Mouse (Mus musculus) lung, adult 18-20 months (tissue): Measurements from ENCODE around the gene Nobox.

Experiments
- DNase-seq, 2 experiments: peaks; one replicate each; pipeline ENCODE4 v3.0.0; 2022; ENCODE audit warnings: mixed read lengths in 2 of 2

Gene Nobox

DNA sequence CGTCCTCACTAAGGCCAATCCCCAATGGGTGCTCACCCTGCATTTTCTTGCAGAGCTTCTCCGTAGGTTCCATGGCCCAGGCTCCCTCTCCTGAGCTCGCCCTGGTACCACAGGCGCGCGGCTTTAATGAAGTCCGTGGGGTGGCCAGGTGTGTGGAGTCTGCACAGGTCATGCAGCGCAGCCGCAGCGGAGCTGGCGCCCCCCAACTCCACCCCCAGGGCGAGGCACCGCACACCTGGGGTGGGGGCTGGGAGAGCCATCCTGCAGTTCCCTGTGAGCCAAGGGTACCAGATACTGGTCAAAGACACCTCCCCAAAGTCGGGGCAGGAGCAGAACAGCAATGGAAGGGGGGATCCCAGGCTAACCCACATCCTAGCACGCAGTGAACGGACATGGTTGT lies at the start of gene Nobox:
TSS of gene Nobox (minus strand) at position 101 of the 400 bp plus-strand sequence.
- no peak for DNase-seq

DNA sequence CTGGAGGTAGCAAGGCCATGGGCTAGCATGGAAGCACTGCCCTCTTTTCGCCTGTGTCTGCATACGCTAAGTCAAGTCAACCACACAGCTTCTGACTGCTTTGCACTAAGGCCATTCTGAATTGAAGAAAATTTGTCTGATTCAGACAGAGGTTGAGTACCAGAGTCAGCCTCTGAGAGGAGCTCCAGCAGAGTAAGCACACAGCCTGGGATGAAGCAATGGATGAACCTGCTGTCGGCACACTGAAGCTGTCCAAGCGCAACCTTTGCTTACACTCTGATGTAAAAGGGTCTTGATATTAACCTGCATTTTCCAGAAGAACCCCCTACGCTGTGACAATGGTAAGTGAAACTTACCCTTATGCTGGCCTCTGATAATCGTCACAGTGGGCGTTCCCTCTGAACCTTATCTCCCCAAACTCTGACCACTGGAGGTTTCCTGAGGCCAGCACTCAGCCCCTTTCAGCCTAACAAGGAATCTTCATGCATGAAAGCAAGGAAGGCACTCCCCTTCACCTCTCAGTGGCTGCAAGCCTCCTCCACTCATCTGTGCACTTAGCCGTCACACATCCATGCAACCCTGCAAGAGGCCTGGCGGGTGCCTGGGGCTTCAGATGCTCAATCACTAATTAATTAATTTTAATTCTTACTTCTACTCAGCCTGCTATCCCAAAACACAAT lies 45.3 kb upstream of the Nobox start:
- DNase-seq = no peak

DNA sequence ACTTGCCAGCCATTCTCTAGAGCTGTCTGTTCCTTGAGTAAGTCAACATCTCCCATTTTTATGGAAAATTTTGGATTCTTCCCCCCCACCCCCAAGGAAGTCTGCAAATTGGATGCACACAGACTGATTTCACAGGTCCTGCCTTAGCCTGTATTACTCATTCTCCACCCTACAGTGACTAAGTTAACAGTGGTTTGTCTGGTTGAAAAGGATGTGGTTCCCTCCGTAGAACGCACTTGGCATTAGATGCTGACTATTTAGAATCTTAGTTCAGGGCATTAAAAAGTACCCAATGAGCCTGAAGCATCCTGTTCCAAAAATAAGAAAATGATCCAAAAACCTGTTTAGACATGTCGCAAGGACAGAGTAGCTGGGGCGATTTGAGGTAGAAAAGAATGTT lies 44.1 kb upstream of the Nobox start:
- DNase-seq = no peak

DNA sequence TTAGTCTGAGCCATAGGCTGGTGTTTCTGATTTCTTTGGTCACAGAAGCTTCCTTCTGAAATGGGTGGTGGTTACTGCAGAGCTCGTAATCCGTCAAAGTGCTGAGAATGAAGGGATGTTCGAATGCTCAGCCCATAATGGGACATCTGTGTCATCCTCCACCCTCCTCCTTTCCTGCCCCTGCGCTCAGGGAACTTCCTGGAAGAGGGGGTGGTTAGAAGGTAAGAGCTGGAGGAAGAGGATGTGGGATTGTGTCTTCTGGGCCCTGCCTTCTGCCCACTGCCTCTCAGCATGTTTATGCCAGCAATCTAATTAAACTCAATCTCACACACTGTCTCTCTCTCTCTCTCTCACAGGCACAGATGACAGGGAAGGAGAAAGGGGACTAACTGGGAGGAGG lies 39.7 kb upstream of the Nobox start:
- DNase-seq = no peak

DNA sequence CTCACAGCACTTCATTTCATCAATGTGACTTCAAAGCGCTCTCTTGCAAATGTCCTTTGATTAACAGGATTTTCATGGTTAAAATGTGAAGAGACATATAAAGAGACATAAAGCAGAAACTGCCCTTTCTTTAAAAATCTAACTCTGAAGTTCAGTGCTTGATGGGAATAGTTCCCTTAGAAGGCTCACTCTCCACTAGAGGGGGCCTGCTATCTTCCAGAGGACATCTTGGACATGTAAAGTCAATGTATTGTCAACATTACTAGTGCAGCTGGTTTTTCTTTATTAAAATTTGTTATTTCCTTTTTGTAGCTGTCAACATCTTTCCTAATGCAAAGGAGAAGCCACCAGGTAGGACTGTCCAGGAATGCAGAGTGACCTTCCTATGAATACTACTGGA lies 38.3 kb upstream of the Nobox start:
- no peak for DNase-seq

DNA sequence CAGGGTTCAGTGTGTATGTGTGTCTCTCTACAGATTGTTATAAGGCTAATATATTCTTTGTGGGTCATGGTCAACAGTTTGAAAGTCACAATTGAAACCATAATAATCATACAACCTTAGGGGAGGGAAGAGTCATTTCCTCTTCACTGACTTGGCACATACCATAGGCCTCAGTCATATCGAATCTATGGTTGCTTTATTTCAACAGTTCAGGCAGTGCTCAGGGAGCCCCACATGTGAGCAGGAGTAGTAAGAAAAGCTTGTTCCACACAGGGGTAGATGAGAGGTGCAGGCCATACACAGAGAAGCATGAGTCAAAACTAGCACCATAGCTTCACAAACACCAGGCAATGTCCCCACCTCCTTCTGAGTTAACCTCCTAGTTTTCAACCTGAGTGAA lies 33.7 kb upstream of the Nobox start:
- no peak for DNase-seq

DNA sequence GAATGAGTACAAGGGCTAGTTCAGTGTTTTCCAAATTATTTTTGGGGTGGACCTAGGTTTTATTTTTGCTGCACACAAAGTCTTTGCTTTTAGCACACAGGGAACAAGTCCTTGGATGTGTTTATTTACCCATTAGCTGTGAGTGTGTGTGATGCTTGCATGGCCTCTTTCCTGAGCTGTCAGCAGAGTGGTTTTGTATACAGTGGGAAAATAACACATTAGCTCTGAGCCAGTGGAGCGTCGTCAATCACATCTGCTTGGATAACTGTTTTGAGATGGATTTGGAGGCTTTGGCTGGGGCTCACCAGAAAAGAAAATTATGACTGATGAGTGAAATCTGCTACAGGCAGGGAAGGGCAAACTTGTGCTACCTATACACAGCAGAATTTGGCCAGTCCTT lies 33.0 kb upstream of the Nobox start:
- no peak for DNase-seq

DNA sequence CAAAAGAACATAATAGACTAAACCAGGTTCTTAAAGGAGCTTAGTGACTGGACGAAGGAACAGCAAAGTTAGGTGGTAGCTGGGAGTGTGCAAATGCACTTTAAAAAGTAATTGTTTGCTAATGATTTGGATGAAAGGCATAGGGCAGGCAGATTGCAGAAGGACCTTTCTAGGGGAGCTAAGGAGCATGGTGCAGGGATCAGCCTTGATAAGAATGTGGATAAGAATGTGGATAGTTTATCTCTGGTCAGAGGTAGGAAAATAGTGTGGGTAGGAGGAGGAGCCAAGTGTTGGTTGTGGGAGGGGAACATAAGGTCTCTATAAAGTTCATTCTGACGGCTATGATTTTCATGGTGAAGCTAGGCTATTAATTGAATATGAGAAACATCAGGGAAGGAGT lies 29.4 kb upstream of the Nobox start:
- no peak for DNase-seq

DNA sequence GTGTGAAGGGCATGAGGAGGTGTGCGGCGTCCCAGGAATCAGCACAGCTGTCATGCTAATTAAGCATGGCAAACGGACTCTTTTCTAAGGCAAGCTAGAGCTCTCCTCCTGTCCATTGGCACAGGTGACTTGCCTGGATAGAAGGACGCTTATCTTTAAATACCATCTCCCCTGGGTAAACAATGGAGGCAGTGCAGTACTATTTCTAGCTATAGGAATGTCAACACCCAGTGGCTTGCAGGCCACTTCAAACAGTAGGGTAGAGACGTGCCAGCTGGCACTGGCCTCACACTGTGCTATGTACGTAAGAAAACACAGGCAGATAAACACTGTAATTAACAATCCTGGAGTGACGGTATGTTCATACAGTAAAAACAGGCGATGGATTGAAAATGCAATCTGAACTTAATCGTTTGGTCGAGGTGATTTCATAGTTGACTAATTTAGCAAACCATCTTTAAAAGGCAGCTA lies 28.2 kb upstream of the Nobox start:
- DNase-seq = peak; percentile 70 to 77

DNA sequence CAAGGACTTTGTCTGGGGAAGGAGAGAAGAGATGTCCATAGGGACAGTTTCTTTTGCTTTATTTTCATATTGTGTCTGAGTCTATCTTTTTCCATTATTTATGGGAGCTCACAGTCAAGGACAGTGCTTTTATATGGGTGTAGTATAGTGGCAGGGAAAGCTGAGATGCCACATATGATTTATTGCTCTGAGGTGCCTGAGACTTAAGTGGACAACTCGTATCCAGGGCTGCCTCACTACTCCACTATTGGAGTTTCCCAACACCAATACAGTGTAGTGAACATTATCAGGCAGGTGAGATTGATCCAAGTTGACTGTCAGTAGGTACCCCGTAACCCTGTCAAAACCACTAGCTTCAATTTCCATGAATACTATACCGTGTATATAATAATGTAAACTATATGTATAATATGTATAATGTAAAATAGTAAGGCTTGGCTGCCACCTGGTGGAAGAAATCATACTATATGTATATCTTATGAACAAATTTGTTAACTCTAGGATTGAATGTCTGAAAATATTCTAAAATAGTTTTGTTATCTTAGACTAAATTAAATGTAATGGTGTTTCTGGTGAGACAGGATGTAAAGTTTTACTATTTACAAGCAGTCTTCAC lies 26.4 kb upstream of the Nobox start:
- DNase-seq = no peak

DNA sequence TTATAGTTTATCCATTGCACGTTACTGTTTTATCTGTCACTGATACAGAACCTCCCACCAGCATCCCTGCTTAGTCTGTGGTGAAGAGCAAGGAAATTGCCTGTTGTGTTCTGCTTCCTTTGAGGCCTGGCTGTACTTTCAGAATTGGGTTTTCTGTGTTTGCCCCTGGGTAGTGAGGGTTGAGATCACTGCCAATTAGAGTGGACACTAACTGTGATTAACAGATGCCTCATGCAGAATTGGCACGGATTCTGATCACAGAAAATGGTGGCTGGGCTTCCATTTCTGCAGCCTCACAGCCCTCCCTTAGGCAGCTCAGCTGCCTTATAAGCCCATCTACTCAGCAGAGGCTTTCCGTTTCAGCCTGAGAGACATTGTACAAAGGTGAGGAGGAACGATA lies 24.1 kb upstream of the Nobox start:
- no peak for DNase-seq

DNA sequence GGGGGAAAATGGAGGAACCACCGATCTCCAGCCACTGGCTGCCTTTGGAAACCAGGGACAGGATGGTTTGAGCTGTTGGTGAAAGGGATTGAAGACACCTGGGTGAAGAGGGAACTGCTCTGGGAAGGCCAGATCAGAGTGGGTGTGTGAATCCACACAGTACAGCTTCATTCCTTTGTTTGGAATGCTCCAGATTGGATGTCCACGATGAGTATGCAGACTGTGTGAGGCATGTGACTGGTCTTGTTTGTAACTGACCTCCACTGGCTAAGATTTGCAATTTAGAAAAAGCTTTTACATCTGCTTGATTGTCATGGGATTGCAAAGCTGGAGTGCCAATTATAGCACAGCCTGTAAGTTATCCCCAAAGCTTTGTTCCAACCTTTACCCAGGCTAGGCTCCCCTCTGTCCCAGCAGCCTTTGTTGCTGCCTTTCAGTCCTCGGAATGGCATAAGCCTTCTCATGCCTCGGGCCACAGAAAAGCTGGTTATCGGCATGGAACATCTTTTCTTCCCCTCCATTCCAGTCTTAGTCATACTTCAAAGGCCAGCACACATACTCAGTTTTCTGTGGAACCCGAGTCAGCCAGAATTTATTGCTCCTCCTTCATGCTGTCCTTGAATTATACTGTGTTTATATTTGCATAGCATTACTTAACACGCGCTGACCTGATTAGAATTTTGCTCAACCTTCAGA lies 3.8 kb upstream of the Nobox start:
- peak in 1 of 2 experiments; percentile 16 for DNase-seq

DNA sequence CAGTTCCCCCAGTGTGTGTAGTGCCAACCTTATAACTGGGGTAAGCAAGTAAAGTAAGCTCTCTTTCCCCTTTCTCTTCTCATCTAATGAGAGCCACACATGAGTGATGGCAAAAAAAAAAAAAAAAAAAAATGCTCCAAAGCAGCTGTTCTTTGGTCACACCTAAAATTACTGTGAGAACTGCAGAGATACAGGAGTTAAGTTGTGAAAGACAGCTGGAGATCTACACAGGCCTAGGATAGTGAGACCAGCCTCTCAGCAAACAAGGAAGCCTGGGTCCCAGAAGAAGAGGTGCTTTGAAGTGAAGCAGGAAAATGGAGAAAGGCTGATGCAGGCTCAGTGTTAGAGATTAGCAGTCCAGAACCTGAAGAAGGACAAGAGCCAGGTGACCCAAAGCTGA lies 3.2 kb upstream of the Nobox start:
- DNase-seq = no peak

DNA sequence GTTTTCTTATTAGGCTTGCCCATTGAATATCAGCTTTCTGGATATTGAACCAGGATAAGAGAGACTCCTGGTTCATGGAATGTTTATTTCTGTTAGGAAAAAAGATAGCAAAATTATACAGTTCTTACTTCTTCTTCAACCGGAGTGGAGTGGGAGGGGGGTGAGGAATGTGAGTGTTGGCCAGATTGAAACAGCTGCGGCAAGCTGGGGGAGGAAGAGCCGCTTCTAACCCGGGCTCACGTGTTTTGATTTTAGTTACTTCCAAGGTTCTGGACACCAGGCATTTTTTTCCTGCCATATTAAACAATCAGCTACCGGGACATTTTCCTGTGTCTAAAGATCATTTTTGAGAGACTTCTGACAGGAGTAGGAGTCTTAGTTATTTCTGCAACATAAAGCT lies 717 bp upstream of the Nobox start:
- DNase-seq = peak in 1 of 2 experiments; percentile 21

DNA sequence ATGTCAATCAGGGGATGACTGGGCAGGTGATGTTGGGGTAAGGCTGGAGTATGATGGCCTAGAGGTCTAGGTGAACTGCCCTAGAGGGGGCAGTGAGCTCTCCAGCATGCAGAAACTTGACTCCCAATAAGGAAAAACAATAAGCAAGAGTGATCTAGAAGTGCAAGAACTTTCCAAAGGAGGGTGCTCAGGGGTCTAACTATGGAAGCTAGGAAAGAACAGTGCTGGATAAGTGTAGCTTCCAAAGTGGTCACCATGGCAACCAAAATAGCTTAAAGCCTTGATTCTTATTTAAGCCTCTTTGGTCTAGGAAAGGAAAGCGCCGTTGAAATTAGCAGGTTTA lies 11.9 kb downstream of the Nobox start:
- DNase-seq = no peak

DNA sequence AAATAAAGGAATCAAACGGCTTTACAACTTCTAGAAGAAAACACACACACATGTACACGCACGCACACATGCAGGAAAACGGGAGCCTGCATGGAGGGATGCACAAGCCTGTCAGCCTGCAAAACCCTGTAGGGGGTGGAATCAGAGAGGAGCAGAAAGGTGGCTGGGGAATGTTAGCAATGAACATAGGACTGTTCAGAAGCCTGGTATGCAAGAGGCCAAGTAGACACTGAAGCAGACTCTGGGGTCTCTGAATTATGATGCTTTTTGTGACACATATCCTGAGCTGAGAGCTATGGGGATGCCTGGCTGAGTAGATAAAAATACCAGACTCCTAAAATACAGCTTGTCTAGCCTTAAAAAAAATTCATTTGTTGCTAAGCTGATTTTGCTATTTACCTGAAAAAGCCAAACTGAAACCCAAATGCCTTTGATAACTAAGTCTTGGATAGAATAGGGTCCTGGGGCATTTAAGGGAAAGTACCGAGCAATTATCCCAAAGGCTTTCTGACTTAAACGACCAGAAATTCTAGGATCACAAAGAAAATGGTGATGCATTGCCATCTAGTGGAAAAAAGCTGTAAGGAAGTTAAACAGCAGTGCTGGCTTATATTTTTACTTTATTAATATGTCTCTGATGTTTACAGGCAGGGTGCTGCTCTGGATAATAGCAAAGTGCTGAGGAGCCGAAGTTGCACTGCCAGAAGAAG lies 12.4 kb downstream of the Nobox start:
- no peak for DNase-seq

DNA sequence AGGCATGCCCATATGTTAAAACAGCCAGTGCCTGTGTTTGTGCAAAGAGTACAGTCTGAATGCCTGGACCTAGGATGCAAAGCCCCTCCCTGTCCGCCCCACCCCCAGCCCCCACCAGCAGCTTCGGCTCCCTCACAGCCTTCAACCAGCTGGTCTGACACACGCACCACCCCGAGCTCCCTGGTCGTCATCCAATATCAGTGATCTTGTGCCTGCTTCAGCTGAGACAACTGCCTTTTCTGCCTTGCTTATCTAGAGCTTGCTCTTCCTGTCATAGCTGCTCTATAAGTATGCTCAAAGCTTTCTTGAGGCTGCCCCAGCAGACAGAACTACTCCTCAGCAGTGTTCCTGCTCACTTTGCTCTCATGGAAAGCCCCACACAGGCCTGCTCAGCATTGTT lies 13.4 kb downstream of the Nobox start:
- no peak for DNase-seq

DNA sequence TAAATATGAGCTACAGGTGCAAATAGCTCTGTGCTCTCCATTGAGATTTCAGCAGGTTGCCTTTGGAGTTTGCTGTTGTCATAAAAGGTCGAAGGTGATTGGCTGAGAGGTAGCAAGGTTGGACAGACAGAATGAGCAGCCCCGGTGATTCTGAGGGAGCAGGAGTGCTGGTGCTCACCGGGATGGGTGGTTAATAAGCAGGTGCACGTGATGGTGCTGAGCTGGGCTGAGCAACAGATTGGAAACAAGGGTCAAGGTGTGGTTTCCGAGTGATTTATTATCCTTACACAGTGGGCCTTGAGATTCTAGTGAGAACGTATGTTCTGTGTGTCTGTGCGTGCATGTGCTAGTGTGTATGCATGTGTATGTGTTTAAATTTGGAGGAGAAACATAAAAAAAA lies 16.2 kb downstream of the Nobox start:
- DNase-seq = no peak

DNA sequence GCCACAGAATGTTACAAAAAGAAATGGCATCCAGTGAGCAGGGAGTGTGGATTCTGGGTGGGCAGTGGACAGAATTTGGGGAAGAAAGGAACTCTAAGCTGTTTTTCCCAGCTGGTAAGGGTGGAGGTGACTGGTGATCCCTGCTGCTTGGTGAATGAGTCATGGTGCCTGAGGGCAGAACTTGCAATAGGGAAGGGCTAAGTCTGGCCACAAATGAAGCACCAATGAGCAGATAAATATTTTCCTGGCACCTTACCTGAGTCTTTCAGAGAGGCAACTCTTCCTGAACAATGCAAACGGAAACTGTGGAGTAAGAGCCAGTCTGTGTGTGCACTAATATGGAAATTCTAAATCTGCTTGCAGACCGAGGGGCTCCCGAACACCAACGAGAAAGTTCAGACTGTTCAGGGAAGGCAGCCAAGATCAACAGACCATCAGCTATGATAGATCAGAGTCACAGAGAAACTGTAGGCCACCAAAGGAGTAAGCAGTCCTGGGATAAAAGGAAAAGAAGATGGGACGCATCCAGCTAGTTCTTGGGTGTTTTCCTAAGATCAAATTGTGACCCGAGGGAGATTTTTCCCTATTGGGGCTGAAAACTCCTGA lies 16.8 kb downstream of the Nobox start:
- DNase-seq = peak in 1 of 2 experiments; percentile 30

DNA sequence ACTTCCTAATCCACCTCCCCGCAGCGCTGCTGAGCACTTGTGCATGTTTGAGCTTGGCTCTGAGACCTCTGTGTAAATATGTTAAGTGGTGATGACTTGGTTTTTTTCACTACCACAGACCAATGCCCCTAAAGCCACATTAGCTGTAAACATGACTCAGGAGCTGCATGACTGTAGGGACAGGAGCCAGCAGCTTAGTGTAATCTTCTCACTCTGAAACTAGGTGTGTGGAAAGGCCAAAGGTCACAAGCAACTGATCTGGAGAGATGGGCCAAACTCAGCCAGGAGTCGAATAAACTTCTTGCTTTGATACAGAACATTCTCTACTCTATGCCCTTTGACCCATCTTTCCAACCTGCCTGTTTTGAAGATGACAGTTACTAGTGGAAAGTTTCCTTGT lies 17.3 kb downstream of the Nobox start:
- DNase-seq = peak in 1 of 2 experiments; percentile 15

DNA sequence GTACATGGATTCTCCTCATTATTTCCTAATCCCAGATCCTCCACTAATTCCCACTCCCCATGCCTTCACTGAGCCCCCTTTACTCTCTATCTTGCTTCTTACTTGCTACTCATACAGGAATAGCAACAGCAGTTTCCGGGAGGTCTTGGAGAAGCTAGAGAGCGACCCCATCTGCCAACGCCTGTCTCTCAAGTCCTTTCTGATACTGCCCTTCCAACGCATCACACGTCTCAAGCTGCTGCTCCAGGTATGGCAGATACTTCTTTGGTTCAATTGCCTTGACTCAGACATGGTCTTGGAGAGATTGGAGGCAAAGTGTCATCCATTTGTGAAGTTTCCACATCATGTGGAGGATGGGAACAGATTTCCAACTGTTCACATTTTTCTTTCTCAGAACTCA lies 28.9 kb downstream of the Nobox start:
- no peak for DNase-seq

DNA sequence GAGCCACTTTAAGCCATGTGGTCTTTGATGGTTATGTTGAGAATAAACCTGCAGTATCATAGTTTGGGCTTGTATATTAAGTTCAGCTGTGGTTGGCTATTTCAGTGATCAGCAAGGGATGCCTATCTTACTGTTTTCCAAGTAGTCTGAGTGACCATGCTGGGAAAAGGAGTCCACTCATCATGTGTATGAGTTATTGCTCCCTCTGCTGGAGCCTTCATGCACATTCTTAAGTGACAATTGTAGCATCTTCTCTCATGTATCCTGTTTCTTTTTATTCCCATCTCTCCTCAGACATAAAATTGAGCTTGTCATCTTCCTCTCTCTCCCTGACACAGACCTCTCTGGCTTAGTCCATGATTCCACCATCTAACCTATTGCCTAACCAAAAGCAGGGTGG lies 31.1 kb downstream of the Nobox start:
- no peak for DNase-seq

DNA sequence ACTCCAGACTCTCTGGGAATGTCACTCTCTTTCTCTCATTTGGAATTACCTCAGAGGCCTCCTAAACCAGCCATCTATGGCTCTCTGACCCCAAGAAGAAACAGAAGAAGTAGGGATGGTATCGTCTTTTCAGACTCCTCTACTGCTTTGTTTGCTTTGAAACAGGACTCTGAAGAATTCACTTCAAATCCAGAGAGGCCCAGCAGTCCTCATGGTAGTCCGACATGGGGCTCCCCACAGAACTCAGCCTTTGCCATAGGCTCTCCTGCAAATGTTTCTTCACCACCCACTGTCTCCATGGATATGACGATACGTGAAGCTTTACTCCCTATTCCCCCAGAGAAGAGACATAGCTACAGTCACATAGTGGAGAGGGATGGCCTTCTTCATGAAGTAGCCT lies 35.2 kb downstream of the Nobox start:
- DNase-seq = no peak
